Mouse (Mus musculus): Measurements from ENCODE around the gene Gys1. TPM values are rescaled to one million over a fixed set of nuclear protein-coding genes. Genes with fewer than 3 reads are reported as not detected.
A peak's percentile ranks its signal among the peaks of the same experiment; 100 is the strongest.
"Not testable (repeated sequence)": the region's sequence is repeated elsewhere in the genome, so short reads cannot be mapped to it uniquely, and the experiment has no call there.

The Gys1 gene
- polyA plus RNA-seq, 1 experiment from 2014 or later: 136 TPM

GRCm38 (mm10) chr7:45460377-45460776 is 25.7 kb downstream of the Gys1 start:
- WGBS: 67% methylated on average over 7 of the region's 7 CpGs
- Histone ChIP-seq H3K4me1 (ENCODE audit: control insufficient read depth, insufficient read depth, low read length) (peaks cover 36% of the 10 kb centered on the region), H3K27ac (ENCODE audit: low read length) (peak overlapping the region; percentile 90), H3K36me3 (ENCODE audit: control insufficient read depth, insufficient read depth) (peaks cover 32% of the 10 kb centered on the region), H3K4me3 (ENCODE audit: low read length) (peak overlapping the region; percentile 70), H3K9ac (ENCODE audit: low read length) (peak overlapping the region; percentile 75), H3K9me3 (replicated peaks; ENCODE audit: control insufficient read depth, low read length) (no peaks in the 10 kb centered on the region), H3K27me3 (ENCODE audit: control insufficient read depth, insufficient read depth, low read length) (no peaks in the 10 kb centered on the region), H3K4me2 (ENCODE audit: low read depth, low read length) (peak overlapping the region; percentile 74)
- no peak for ATAC-seq (replicated peaks; ENCODE audit: extremely low read depth, insufficient read depth, low FRiP score)

DNA sequence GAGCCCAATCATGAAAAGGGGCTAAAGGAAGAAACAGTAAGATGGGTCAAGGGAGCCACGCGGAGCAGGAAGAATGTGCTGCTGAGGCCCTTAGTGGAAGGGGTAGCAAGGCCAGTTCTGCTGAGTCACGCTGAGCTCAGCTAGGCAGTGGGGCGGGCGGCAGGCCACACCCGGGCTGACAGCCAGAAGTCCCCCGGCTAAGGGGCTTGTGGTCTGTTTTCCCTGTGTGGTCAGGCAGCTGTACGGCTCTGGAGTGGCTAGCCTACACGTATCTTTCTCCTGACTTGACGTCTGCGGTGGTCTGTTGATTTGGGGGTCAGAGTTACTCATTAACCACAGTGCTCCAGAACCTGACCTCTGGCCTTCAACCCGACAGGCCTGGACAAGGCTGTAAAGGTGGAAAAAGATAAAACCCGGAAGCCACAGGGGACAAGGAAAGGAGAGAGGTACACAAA is 26.2 kb downstream of the Gys1 start:
- H3K4me2 ChIP-seq (ENCODE audit: low read depth, low read length): peak overlapping the region; percentile 21
- H3K4me3 ChIP-seq (ENCODE audit: low read length): no peak overlapping the region; the same call in 1 of the 2 replicates
- ATAC-seq (replicated peaks; ENCODE audit: extremely low read depth, insufficient read depth, low FRiP score): 0 out of 2 replicates have a peak, but pooled peaks have one; percentile 5
- peak overlapping the region; percentile 75 for H3K9ac ChIP-seq (ENCODE audit: low read length)
- H3K36me3 ChIP-seq (ENCODE audit: control insufficient read depth, insufficient read depth): peaks cover 31% of the 10 kb centered on the region
- peak overlapping the region; percentile 90 for H3K27ac ChIP-seq (ENCODE audit: low read length)
- no peaks in the 10 kb centered on the region for H3K27me3 ChIP-seq (ENCODE audit: control insufficient read depth, insufficient read depth, low read length)
- no peaks in the 10 kb centered on the region for H3K9me3 ChIP-seq (replicated peaks; ENCODE audit: control insufficient read depth, low read length)
- 9% methylated on average over 13 of the region's 13 CpGs for WGBS
- H3K4me1 ChIP-seq (ENCODE audit: control insufficient read depth, insufficient read depth, low read length): peaks cover 40% of the 10 kb centered on the region

DNA sequence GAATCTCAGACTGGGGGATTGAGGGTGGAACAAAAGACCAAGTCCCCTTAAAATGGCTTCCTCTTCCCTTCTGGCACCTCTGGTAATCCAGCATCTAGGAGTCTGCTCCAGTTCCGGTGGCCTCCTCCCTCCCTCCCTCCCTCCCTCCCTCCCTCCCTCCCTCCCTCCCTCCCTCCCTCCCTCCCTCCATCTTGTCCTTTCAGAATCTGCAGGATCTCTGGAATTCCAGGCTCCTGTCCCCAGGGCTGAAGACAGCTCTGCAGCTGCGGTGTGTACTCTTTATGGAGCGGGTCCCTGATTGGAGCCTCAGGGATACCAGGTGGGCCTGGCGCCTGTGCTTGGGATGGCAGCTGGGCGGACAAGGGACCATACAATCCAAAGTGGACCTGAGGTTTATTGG is 26.7 kb downstream of the Gys1 start:
- no peak for ATAC-seq (replicated peaks; ENCODE audit: extremely low read depth, insufficient read depth, low FRiP score)
- Histone ChIP-seq H3K36me3 (ENCODE audit: control insufficient read depth, insufficient read depth) (peaks cover 31% of the 10 kb centered on the region), H3K4me1 (ENCODE audit: control insufficient read depth, insufficient read depth, low read length) (peaks cover 40% of the 10 kb centered on the region), H3K27me3 (ENCODE audit: control insufficient read depth, insufficient read depth, low read length) (no peaks in the 10 kb centered on the region), H3K27ac (ENCODE audit: low read length) (peak overlapping the region; percentile 90), H3K4me3 (ENCODE audit: low read length) (no peak overlapping the region), H3K9me3 (replicated peaks; ENCODE audit: control insufficient read depth, low read length) (no peaks in the 10 kb centered on the region), H3K4me2 (ENCODE audit: low read depth, low read length) (peak overlapping the region; percentile 21; the same call in 1 of the 2 replicates), H3K9ac (ENCODE audit: low read length) (peak overlapping the region; percentile 75; the same call in 1 of the 2 replicates)
- whole genome bisulfite sequencing: 50% methylated on average over 5 of the region's 5 CpGs

- Histone ChIP-seq H3K4me3 (ENCODE audit: low read length) (no peak overlapping the region), H3K27ac (ENCODE audit: low read length) (no peak overlapping the region; the same call in 1 of the 2 replicates), H3K9me3 (replicated peaks; ENCODE audit: control insufficient read depth, low read length) (no peaks in the 10 kb centered on the region), H3K4me2 (ENCODE audit: low read depth, low read length) (no peak overlapping the region), H3K27me3 (ENCODE audit: control insufficient read depth, insufficient read depth, low read length) (no peaks in the 10 kb centered on the region), H3K4me1 (ENCODE audit: control insufficient read depth, insufficient read depth, low read length) (peaks cover 35% of the 10 kb centered on the region), H3K9ac (ENCODE audit: low read length) (no peak overlapping the region), H3K36me3 (ENCODE audit: control insufficient read depth, insufficient read depth) (peaks cover 31% of the 10 kb centered on the region)
- no peak for ATAC-seq (replicated peaks; ENCODE audit: extremely low read depth, insufficient read depth, low FRiP score)
- WGBS: 93% methylated on average over 4 of the region's 4 CpGs
These were observed 27.1 kb downstream of the Gys1 start for GRCm38 (mm10) chr7:45461781-45462180.

DNA sequence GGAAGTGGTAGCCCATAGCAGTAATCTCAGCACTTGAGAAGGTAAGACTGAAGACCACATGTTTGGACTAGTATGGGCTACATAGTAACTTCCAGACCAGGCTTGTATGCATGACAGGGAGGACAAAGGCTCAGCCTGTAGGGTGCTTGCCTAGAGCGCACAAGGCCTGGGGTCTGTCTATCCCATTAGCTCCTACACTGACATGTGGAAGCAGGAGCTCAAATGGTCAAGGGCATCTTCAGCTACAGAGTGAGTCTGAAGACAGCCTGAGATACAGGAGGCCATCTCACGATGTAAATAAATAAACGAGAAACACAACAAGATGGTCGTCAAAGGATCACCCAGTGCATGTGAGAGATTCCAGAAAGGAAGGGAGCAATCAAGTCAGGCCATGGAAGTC is 27.7 kb downstream of the Gys1 start:
- no peak overlapping the region for H3K4me3 ChIP-seq (ENCODE audit: low read length)
- H3K4me1 ChIP-seq (ENCODE audit: control insufficient read depth, insufficient read depth, low read length): peaks cover 33% of the 10 kb centered on the region
- no peaks in the 10 kb centered on the region for H3K9me3 ChIP-seq (replicated peaks; ENCODE audit: control insufficient read depth, low read length)
- no peak overlapping the region for H3K27ac ChIP-seq (ENCODE audit: low read length)
- H3K27me3 ChIP-seq (ENCODE audit: control insufficient read depth, insufficient read depth, low read length): no peaks in the 10 kb centered on the region
- H3K4me2 ChIP-seq (ENCODE audit: low read depth, low read length): no peak overlapping the region
- H3K36me3 ChIP-seq (ENCODE audit: control insufficient read depth, insufficient read depth): peaks cover 28% of the 10 kb centered on the region
- no peak overlapping the region for H3K9ac ChIP-seq (ENCODE audit: low read length)
- 88% methylated on average over 4 of the region's 4 CpGs for WGBS
- ATAC-seq (replicated peaks; ENCODE audit: extremely low read depth, insufficient read depth, low FRiP score): no peak

DNA sequence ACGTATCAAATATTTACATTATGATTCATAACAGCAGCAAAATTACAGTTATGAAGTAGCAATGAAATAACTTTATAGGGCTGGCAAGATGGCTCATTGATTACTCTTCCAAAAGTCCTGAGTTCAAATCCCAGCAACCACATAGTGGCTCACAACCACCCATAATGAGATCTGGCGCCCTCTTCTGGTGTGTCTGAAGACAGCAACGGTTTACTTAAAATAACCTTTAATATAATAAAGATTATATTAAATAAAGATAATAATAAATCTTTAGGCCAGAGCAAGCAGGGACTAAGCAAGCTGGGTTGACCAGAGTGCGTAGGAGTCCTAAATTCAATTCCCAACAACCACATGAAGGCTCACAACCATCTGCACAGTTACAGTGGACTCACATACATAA is 28.2 kb downstream of the Gys1 start:
- H3K4me2 ChIP-seq (ENCODE audit: low read depth, low read length); H3K9ac ChIP-seq (ENCODE audit: low read length); ATAC-seq (replicated peaks; ENCODE audit: extremely low read depth, insufficient read depth, low FRiP score); H3K27ac ChIP-seq (ENCODE audit: low read length); H3K4me3 ChIP-seq (ENCODE audit: low read length); H3K9me3 ChIP-seq (replicated peaks; ENCODE audit: control insufficient read depth, low read length); H3K27me3 ChIP-seq (ENCODE audit: control insufficient read depth, insufficient read depth, low read length): not testable (repeated sequence)
- 76% methylated on average over 4 of the region's 4 CpGs for WGBS
- peaks cover 29% of the 10 kb centered on the region for H3K4me1 ChIP-seq (ENCODE audit: control insufficient read depth, insufficient read depth, low read length)
- peaks cover 24% of the 10 kb centered on the region for H3K36me3 ChIP-seq (ENCODE audit: control insufficient read depth, insufficient read depth)

DNA sequence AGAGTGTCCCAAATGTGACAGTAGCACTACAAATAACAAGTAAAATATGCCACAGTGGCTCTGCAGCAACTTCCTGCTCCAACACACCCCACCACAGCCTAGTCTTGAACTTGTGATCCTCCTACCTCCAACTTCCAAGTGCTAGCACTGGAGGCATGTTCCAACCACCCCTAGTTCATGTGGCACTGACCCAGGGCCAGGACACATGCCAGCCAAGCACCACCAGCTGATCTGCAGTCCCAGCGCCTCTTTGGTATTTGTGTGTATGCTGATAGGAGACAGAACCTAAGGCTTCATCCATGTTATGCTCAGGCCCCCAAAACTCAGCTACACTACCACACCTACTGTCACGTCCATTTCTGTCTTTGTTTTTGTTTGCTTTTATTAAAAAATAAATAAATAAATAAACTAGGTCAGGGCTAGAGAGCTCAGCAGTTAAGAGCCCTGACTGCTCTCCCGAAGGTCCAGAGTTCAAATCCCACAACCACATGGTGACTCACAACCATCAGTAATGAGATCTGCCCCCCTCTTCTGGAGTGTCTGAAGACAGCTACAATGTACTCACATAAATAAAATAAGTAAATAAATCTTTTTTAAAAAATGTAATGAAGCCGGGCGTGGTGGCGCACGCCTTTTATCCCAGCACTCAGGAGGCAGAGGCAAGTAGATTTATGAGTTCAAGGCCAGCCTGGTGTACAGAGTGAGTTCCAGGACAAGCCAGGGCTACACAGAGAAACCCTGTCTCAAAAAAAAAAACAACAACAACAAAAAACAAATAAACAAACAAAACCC is 29.5 kb downstream of the Gys1 start:
- Histone ChIP-seq H3K4me3 (ENCODE audit: low read length) (no peak overlapping the region), H3K4me1 (ENCODE audit: control insufficient read depth, insufficient read depth, low read length) (peaks cover 24% of the 10 kb centered on the region), H3K9me3 (replicated peaks; ENCODE audit: control insufficient read depth, low read length) (no peaks in the 10 kb centered on the region), H3K9ac (ENCODE audit: low read length) (no peak overlapping the region), H3K36me3 (ENCODE audit: control insufficient read depth, insufficient read depth) (peaks cover 20% of the 10 kb centered on the region), H3K27me3 (ENCODE audit: control insufficient read depth, insufficient read depth, low read length) (no peaks in the 10 kb centered on the region), H3K4me2 (ENCODE audit: low read depth, low read length) (no peak overlapping the region), H3K27ac (ENCODE audit: low read length) (no peak overlapping the region)
- 90% methylated on average over 7 of the region's 7 CpGs for WGBS
- no peak for ATAC-seq (replicated peaks; ENCODE audit: extremely low read depth, insufficient read depth, low FRiP score)

- 93% methylated on average over 12 of the region's 12 CpGs for WGBS
- H3K4me2 ChIP-seq (ENCODE audit: low read depth, low read length): no peak overlapping the region
These were observed 30.5 kb downstream of the Gys1 start for GRCm38 (mm10) chr7:45465112-45465511.

DNA sequence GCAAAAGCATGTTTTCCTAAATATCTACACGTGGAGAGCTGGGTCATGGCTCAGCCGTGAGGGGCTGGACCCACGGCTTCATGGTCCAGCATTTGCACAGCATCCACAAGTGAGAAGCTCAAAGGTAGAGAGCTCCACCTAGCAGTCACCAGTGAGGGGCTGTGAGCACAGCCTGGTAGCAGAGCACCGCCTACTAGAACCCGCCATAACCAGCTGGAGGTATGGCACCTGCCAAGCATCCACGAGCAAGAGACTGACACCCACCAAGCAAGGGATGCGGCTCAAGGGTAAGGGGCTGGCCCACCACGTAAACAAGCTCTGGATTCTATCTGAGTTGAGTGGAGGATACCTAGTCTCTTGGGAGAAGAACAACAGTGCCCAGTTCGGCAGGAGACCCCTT is 30.9 kb downstream of the Gys1 start:
- H3K27me3 ChIP-seq (ENCODE audit: control insufficient read depth, insufficient read depth, low read length): no peaks in the 10 kb centered on the region
- WGBS: 73% methylated on average over 9 of the region's 9 CpGs
- H3K9me3 ChIP-seq (replicated peaks; ENCODE audit: control insufficient read depth, low read length): no peaks in the 10 kb centered on the region
- no peak overlapping the region for H3K27ac ChIP-seq (ENCODE audit: low read length)
- peak overlapping the region; percentile 81 for H3K9ac ChIP-seq (ENCODE audit: low read length)
- H3K4me1 ChIP-seq (ENCODE audit: control insufficient read depth, insufficient read depth, low read length): peaks cover 18% of the 10 kb centered on the region
- peaks cover 20% of the 10 kb centered on the region for H3K36me3 ChIP-seq (ENCODE audit: control insufficient read depth, insufficient read depth)
- peak overlapping the region; percentile 86 for H3K4me3 ChIP-seq (ENCODE audit: low read length)
- ATAC-seq (replicated peaks; ENCODE audit: extremely low read depth, insufficient read depth, low FRiP score): no peak
- peak overlapping the region; percentile 71 for H3K4me2 ChIP-seq (ENCODE audit: low read depth, low read length)

More at GRCm38 (mm10) chr7:45465112-45465511, 30.5 kb downstream of the Gys1 start:
- Histone ChIP-seq H3K9ac (ENCODE audit: low read length) (no peak overlapping the region), H3K4me3 (ENCODE audit: low read length) (no peak overlapping the region), H3K9me3 (replicated peaks; ENCODE audit: control insufficient read depth, low read length) (no peaks in the 10 kb centered on the region), H3K27me3 (ENCODE audit: control insufficient read depth, insufficient read depth, low read length) (no peaks in the 10 kb centered on the region), H3K4me1 (ENCODE audit: control insufficient read depth, insufficient read depth, low read length) (peaks cover 22% of the 10 kb centered on the region), H3K36me3 (ENCODE audit: control insufficient read depth, insufficient read depth) (peaks cover 20% of the 10 kb centered on the region), H3K27ac (ENCODE audit: low read length) (no peak overlapping the region)
- ATAC-seq (replicated peaks; ENCODE audit: extremely low read depth, insufficient read depth, low FRiP score): no peak

All from heart, embryonic 16.5 days (tissue).